Mouse (Mus musculus) heart, adult 2 months (tissue): Measurements from ENCODE around the gene Adamtsl1.

Experiments used
- CTCF ChIP-seq: fragments of 200-600 bp; IDR thresholded peaks from 2 replicates; pipeline ENCODE4 v1.8.1; 2022; ENCODE audit warnings: antibody characterized with exemption, mild to moderate bottlenecking, moderate library complexity
- EP300 ChIP-seq: fragments of 200-500 bp; IDR thresholded peaks from 2 replicates; pipeline ENCODE4 v1.6.1; 2011; ENCODE audit warnings: low read depth, low read length, control low read depth; ENCODE audit not compliant: insufficient read depth

DNA sequence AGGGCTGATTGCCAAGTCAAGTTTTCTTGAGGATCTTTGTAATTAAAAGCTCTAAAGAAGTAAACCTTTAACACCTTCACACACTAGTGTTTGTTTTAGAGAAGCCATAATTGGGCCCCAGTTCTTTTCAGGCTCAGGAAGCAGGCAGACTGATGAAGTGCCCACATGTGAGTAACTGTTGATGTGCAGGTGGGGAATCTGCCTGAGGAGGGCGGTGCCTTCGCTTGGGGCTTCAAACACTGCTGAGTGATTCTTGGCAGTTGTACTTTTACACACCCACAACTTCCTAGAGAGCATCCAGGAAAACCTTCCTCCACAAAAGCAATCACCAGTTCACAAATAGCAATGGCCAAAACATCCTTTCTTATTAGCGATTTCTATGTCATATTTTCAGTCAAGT is 719.2 kb downstream of the Adamtsl1 start:
- TF ChIP-seq EP300, result no peak
- TF ChIP-seq CTCF, result no peak
